Comparison of ENCODE assay signal across 11 mouse cellular contexts in the genomic region with DNA sequence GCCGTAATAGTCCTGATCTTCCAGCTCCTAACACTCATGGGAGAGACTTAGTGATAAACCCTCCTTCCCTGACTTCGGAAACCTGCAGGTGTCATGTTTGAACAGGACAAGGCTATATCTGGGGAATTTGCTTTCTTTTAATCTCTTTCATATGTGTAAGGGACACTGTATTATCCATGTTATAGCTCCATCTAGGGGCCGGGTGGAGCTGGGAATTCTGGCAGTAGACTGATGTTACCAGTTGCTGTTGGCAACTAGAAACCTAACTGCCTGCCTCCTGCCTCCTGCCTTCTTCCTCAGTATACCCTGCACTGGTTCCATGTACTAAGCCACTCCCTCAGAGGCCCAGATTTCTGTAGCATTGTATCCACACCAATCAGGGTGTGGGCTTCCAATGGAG. TPM values are rescaled to one million over a fixed set of nuclear protein-coding genes. Genes with fewer than 3 reads are reported as not detected.
DNase-seq lines count a peak whose midpoint lies in the region; ATAC-seq and TF ChIP-seq lines count a peak whose summit lies in the region.
"Had no signal": no experiment of that assay in that cellular context is flagged by ENCODE, and none has a peak within 500 bp of the region (broad histone marks: within the 10 kb centered on the region; RNA-seq: fewer than 3 reads in every experiment).

No protein-coding gene starts in this region.

- no peak for ATAC-seq in forebrain, embryonic 14.5 days
- no peak for ATAC-seq in forebrain, embryonic 13.5 days

- H3K4me3 ChIP-seq in forebrain, embryonic 14.5 days (ENCODE audit: low read depth, low read length): no peak overlapping the region
- no peak overlapping the region for H3K4me3 ChIP-seq in forebrain, embryonic 13.5 days
- no peak overlapping the region for H3K4me3 ChIP-seq in thymus, adult 2 months (ENCODE audit: control insufficient read depth, insufficient read depth, low read length)

- H3K4me2 ChIP-seq in forebrain, embryonic 14.5 days (ENCODE audit: low read length): no peak overlapping the region
- H3K4me2 ChIP-seq in forebrain, embryonic 13.5 days: no peak overlapping the region

- H3K27ac ChIP-seq in forebrain, embryonic 14.5 days (ENCODE audit: low read depth, low read length): no peak overlapping the region
- no peak overlapping the region for H3K27ac ChIP-seq in forebrain, embryonic 13.5 days
- H3K27ac ChIP-seq in thymus, adult 2 months (ENCODE audit: control insufficient read depth, insufficient read depth, low read length): no peak overlapping the region

- 62% methylated on average over 3 of the region's 3 CpGs for WGBS in forebrain, embryonic 14.5 days
- WGBS in forebrain, embryonic 13.5 days: 60% methylated on average over 3 of the region's 3 CpGs
- whole genome bisulfite sequencing in thymus, adult 2 months: 65% methylated on average over 3 of the region's 3 CpGs

- H3K27me3 ChIP-seq in forebrain, embryonic 14.5 days (replicated peaks; ENCODE audit: control insufficient read depth, insufficient read depth, low read length): no peaks in the 10 kb centered on the region
- H3K27me3 ChIP-seq in forebrain, embryonic 13.5 days: no peaks in the 10 kb centered on the region
- H3K27me3 ChIP-seq in thymus, adult 2 months (ENCODE audit: control insufficient read depth, insufficient read depth, low read length): no peaks in the 10 kb centered on the region

- TF ChIP-seq POLR2A in thymus, adult 2 months (IDR thresholded peaks at IDR 0.05; ENCODE audit: control insufficient read depth, extremely low read depth, insufficient read depth, low read length, poor library complexity): no peak

- intact Hi-C loops in heart, postnatal 10 days (cut with DNase I): no loop called here

- H3K36me3 ChIP-seq in forebrain, embryonic 14.5 days (ENCODE audit: control insufficient read depth, insufficient read depth, low read length): no peaks in the 10 kb centered on the region
- H3K36me3 ChIP-seq in forebrain, embryonic 13.5 days (ENCODE audit: poor library complexity, severe bottlenecking): no peaks in the 10 kb centered on the region
- H3K36me3 ChIP-seq in thymus, adult 2 months (ENCODE audit: control insufficient read depth, insufficient read depth, low read length): no peaks in the 10 kb centered on the region

- no peak overlapping the region for H3K9ac ChIP-seq in forebrain, embryonic 14.5 days (ENCODE audit: low read length)
- no peak overlapping the region for H3K9ac ChIP-seq in forebrain, embryonic 13.5 days

- no peaks in the 10 kb centered on the region for H3K4me1 ChIP-seq in forebrain, embryonic 14.5 days (ENCODE audit: control insufficient read depth, insufficient read depth, low read length)
- no peaks in the 10 kb centered on the region for H3K4me1 ChIP-seq in forebrain, embryonic 13.5 days
- H3K4me1 ChIP-seq in thymus, adult 2 months (replicated peaks; ENCODE audit: control insufficient read depth, insufficient read depth, low read length): no peaks in the 10 kb centered on the region

- peak; percentile 22 for DNase-seq in forebrain, embryonic 14.5 days (ENCODE audit: low spot score)
- DNase-seq in 3T3-L1 (ENCODE audit: low read depth, low spot score): peak; percentile 83
- peak; percentile 41 to 61 for DNase-seq in adrenal gland, postnatal 36 days
- peak; percentile 8 to 32 for DNase-seq in heart, postnatal 10 days
- peak; percentile 17 to 32 for DNase-seq in left cerebral cortex, adult 18-20 months (ENCODE audit: low spot score in 2 of 2)
- peak; percentile 30 for DNase-seq in right cerebral cortex, adult 18-20 months
- DNase-seq in thymus, adult 2 months: no peak

- H3K9me3 ChIP-seq in forebrain, embryonic 14.5 days (replicated peaks; ENCODE audit: control insufficient read depth, low read length): no peaks in the 10 kb centered on the region
- no peaks in the 10 kb centered on the region for H3K9me3 ChIP-seq in forebrain, embryonic 13.5 days (replicated peaks)

- no peak for TF ChIP-seq CTCF in thymus, adult 2 months (IDR thresholded peaks at IDR 0.05; ENCODE audit: borderline replicate concordance, control insufficient read depth, extremely low read depth, insufficient read depth, low read length, poor library complexity)

RNA-seq across cellular contexts. Expression of a gene that starts 16.4 kb away (rescaled TPM):
- polyA plus RNA-seq in forebrain, embryonic 14.5 days (2014; fragmentation: Nextera tagmentation; extraction: Ambion mirVana): not detected in 2 replicates
- polyA plus RNA-seq in forebrain, embryonic 13.5 days (2015; fragmentation: Nextera tagmentation; extraction: Ambion mirVana): not detected in 2 replicates
- total RNA-seq in adrenal gland, postnatal 36 days (2021): not detected
- total RNA-seq in heart, postnatal 10 days (2021): not detected
- not detected for total RNA-seq in left cerebral cortex, adult 18-20 months (2021)
- 0.08 TPM in 1 of 2 replicates, not detected in the other for polyA plus RNA-seq in thymus, adult 2 months (2012; rRNA removed)
- total RNA-seq: neutrophil, adult 5-6 weeks had no signal
- polyA plus RNA-seq: heart, embryonic 16.5 days had no signal

RNA-seq across cellular contexts. Expression of a gene that starts 36.8 kb away (rescaled TPM):
- polyA plus RNA-seq in forebrain, embryonic 14.5 days (2014; fragmentation: Nextera tagmentation; extraction: Ambion mirVana): not detected in 2 replicates
- not detected in 2 replicates for polyA plus RNA-seq in forebrain, embryonic 13.5 days (2015; fragmentation: Nextera tagmentation; extraction: Ambion mirVana)
- total RNA-seq in adrenal gland, postnatal 36 days (2021): not detected
- total RNA-seq in heart, postnatal 10 days (2021): not detected
- total RNA-seq in left cerebral cortex, adult 18-20 months (2021): not detected
- polyA plus RNA-seq in thymus, adult 2 months (2012; rRNA removed): not detected in 2 replicates
- total RNA-seq: ES-E14; neutrophil, adult 5-6 weeks had no signal
- polyA plus RNA-seq: heart, embryonic 16.5 days had no signal

RNA-seq across cellular contexts. Expression of a gene that starts 50.3 kb away (rescaled TPM):
- polyA plus RNA-seq in forebrain, embryonic 14.5 days (2014; fragmentation: Nextera tagmentation; extraction: Ambion mirVana): not detected in 2 replicates
- not detected in 2 replicates for polyA plus RNA-seq in forebrain, embryonic 13.5 days (2015; fragmentation: Nextera tagmentation; extraction: Ambion mirVana)
- not detected for total RNA-seq in adrenal gland, postnatal 36 days (2021)
- not detected for total RNA-seq in heart, postnatal 10 days (2021)
- total RNA-seq in left cerebral cortex, adult 18-20 months (2021): not detected
- polyA plus RNA-seq in thymus, adult 2 months (2012; rRNA removed): not detected in 2 replicates
- total RNA-seq: ES-E14 had no signal
- polyA plus RNA-seq: heart, embryonic 16.5 days had no signal
